Mouse (Mus musculus): ENCODE measurements around the gene Oxtr.

The Oxtr gene

GRCm38 (mm10) chr6:112488821-112489180 is 942 bp downstream of the Oxtr start:
- no peak for DNase-seq (ENCODE audit: low spot score in 2 of 2)

GRCm38 (mm10) chr6:112487993-112488392 is 1.8 kb downstream of the Oxtr start:
- DNase-seq (ENCODE audit: low spot score in 2 of 2) = no peak

GRCm38 (mm10) chr6:112484316-112484715 is 5.4 kb downstream of the Oxtr start:
- DNase-seq (ENCODE audit: low spot score in 2 of 2) = peak in 1 of 2 experiments; percentile 35

- no peak for DNase-seq (ENCODE audit: low spot score in 2 of 2)
Measured at GRCm38 (mm10) chr6:112479861-112480260, 9.9 kb downstream of the Oxtr start.

- DNase-seq (ENCODE audit: low spot score in 2 of 2) = no peak
Measured at GRCm38 (mm10) chr6:112471644-112472043, 18.1 kb downstream of the Oxtr start.

GRCm38 (mm10) chr6:112466001-112466400 is 23.7 kb downstream of the Oxtr start:
- no peak for DNase-seq (ENCODE audit: low spot score in 2 of 2)

GRCm38 (mm10) chr6:112465441-112465840 is 24.3 kb downstream of the Oxtr start:
- no peak for DNase-seq (ENCODE audit: low spot score in 2 of 2)

GRCm38 (mm10) chr6:112463331-112463730 is 26.4 kb downstream of the Oxtr start:
- no peak for DNase-seq (ENCODE audit: low spot score in 2 of 2)

GRCm38 (mm10) chr6:112461459-112461858 is 28.3 kb downstream of the Oxtr start:
- no peak for DNase-seq (ENCODE audit: low spot score in 2 of 2)

- DNase-seq (ENCODE audit: low spot score in 2 of 2) = no peak
Measured at GRCm38 (mm10) chr6:112459341-112459749, 30.4 kb downstream of the Oxtr start, which contains the start of gene Cav3. Cav3 (plus strand) TSS chr6:112459505.

- no peak for DNase-seq (ENCODE audit: low spot score in 2 of 2)
Measured at GRCm38 (mm10) chr6:112445675-112446074, 44.1 kb downstream of the Oxtr start.

GRCm38 (mm10) chr6:112426018-112426732 is 63.6 kb downstream of the Oxtr start:
- DNase-seq (ENCODE audit: low spot score in 2 of 2) = no peak

GRCm38 (mm10) chr6:112423746-112424501 is 65.8 kb downstream of the Oxtr start:
- peak; percentile 45 to 59 for DNase-seq (ENCODE audit: low spot score in 2 of 2)

Data from frontal cortex, postnatal 36 days (tissue).